Mouse (Mus musculus): Measurements from ENCODE around the gene Grm4.

Gene Grm4

DNA sequence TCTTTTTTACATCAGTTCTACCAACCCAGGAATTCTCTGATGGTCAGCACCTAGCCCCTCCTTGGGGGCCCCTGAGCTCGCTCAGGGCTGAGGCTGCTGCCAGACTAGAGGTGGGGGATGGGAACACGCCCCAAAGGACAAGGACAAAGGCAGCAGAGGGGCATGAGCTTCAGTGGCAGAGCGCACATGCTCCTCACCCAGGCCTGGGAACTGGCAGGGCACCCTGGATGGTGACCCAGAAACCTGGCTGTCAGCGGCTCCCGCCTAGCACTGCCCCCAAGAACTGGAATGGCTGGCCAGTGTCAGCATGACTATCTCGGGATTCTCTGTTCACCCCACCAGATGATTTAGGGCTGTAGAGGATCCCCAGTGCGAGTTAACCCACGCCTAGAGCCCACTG is 28.0 kb upstream of the Grm4 start:
- no peak for DNase-seq

DNA sequence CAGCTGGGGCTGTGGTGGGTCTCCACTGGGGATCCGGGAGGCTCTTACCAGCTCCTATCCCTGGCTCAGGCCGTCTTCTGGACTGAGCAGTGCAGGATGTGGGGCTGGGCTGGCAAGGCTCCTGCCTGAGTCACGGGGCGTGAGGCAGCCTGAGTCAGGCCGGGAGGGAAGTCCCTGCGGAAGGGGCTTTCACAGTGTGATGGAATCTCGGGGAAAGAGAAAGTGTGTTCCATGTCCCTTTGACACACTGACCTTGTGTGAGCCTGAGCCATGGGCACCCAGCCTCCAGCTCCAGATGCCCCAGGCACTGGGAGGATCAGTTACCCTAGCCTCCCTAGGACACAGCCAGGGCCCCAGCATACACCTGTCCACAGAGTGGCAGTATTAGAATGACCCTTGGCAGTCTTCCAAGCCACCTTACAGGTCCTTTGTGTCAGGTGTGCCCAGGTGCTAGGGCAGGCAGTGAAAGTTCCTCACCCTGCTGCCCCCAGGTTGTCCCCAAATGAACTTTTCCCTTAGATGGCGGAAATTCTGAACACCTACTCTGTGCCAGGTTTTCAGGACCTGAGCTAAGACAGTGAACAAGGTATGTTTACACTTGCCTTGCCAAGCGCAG is 26.2 kb upstream of the Grm4 start:
- DNase-seq = peak; percentile 22

DNA sequence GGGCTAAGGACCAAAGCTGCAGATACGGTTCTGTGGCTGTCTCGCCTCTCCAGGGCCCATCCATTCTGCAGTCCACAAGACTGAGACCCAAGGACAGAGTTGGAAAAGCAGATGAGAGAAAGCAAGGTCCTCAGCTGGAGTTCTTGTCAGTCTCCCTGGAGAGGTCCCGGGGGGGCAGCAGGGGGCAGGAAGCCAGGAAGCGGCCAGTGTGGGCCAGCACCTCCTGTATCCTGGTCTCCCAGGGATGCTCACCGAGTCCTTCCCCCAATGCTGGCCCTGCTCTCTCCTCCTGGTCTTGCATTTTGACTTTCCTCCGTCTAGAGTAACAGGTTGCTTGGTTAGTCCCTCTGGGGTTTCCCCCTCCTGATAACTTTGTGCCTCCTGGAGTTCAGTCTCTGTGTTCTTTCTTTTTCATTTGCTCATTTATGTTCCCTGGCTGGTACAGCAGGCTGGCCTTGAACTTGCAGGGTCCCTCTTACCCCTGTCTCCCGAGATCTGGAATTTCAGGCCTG is 25.4 kb upstream of the Grm4 start:
- DNase-seq = no peak

DNA sequence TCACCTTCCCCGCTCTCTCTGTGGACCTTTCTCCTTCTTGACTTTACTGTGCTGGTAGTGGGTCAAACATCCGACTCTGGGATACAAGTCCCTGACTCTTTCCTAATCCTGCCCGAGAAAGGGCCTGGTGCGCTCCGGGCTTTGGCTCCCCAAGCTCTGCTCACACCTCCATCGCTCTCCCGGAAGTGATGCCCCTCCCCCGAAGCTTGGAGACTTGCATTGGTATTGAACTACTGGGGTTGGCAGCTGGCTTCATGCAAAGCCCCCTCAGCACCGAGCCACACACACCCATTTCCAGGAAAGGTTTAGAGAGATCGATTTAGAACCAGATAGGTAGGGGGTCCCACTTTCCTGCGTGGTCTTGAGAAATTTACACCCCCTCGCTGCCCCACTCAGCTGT is 24.8 kb upstream of the Grm4 start:
- DNase-seq = no peak

DNA sequence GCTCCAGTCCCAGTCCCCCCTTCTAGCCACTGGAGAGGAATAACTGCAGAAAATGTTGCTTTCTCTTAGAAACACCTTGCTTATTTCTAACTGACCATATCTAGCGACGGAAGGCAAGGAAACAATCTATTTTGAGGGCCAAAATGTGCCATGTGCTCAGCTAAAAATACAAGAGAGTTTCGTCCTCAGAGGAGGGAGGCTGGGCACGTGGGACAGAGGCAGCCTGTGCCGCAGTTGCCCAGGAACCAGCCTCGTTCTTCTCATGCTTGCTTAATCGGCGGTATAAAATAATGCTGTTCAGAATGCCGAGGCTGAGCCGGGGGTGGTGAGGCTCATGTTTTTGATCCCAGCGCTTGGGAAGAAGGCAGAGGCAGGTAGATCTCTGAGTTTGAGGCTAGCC is 23.3 kb upstream of the Grm4 start:
- no peak for DNase-seq

DNA sequence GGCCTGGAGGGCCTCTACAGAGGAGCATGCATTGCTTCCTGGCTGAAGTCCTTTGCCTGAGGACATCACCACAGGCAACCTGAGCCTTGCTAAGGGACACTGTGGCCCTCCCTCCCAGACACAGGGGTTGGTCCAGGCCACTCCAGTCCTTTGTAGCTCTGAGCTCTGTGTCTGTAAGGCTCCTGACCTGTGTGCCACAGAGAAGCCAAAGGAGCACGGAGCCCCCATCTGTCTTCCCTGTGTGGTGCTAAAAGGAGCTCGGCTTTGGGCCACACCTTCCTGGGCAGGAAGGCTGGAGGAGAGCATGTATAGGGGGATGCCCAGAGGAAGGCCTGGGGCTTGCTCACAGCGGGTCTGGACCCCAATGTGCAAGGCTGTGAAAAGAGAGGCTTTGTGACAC is 20.8 kb upstream of the Grm4 start:
- no peak for DNase-seq

DNA sequence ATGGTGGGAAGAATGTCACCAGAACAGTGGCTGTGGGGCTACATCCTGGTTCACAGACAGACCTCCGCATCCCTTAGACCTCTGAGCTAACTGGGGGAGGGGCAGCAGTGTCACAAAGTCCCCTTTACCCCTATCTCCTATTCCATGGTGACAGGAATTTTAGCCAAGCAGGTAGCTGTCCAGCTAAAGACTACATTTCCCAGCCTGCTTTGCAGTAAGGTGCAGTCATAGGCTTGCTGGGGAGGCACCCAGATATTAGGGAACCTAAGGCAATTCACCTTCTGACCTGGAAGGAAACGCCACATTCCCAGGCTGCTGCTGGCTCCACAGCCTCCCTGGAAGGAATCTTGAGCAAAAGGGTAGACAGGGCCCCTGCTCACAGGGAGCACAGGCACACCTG is 20.1 kb upstream of the Grm4 start:
- DNase-seq = no peak

DNA sequence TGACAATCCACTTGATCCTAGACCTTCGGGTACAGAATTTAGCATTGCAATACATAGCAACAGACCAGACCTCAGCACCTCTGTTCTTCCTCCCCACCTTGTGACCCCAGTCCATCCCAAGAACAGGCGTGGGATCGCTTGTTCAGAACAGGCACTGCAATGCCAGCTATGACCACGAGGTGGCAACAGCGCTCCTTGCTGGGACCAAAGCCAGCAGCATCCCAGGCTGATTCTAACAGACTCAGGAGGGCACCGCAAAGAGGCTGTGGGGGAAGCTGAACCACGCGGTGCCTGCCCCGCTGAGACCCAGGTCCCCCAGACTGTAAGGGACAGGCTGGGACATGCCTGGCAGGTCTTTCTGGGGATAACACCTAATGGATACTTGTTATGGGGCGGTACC is 13.5 kb upstream of the Grm4 start:
- DNase-seq = peak; percentile 90

DNA sequence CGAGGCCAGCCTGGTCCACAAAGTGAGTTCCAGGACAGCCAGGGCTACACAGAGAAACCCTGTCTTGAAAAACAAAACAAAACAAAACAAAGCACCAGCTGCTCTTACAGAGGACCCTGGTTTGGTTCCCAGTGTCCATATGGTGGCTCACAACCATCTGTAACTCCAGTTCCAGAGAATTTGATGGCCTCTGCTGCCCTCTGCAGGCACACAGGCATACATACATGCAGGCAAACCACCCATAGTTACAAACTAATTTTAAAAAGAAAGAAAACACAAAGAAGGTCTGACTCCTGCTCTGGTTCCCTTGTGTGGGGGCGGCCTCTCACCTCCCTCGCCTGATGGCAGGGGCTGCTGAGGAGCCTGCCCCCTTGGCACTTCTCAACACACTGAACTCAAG is 12.2 kb upstream of the Grm4 start:
- no peak for DNase-seq

DNA sequence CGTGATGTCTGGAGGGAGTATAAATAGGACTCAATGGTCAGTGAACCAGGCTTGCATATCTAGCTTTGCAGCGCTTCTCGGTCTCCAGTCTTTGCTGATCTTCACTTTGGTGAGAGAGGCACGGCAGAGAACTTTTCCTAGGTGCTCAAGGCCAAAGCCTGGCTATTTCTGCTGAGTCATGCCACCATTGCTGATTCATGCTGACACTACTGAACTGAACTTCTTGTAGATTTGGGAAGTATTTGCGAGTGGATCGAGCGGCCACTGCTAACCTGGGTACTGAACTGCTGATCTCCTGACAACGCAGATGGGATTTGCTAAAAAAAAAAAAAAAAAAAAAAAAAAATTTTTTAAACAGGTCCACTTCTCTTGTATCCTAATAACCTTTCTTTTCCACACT is 10.9 kb upstream of the Grm4 start:
- no peak for DNase-seq

DNA sequence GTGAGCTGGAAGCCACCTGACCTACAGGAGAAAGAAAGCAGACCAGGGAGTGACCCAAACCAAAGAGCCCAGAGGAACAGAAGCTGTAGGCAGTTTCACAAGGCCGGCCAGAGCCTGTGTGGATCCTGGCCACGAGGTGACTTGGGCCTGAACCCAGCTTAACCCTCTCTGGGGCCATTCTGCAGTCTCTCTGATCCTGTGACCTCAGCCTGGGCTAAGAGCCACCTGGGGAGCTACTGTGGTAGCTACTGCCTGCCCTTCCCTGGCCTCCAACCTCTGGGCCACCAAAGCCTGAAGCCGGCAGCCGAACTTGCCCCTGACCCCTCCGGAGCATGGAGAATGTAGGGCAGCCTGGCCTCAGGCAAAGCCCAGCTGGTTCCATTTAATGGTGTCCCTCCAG is 7.6 kb upstream of the Grm4 start:
- no peak for DNase-seq

DNA sequence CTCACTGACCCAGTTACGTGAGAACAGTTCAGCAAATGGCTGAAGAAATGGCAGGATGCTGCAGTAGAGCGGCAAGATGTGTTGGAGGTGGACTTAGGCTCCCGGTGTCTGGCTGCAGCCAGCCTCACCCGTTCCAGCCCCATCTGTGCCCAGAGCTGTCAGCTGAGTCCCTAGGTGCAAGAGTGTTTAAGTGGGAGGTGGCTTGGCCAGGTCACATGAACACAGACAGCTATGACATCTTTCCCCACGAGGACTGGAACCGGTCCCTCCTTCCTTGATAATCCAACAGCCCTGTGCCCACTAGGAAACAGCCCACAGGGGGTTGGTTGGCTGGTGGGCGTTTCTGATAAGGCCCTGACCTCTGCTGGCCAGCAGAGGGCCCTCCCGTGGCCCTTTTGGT is 6.8 kb upstream of the Grm4 start:
- no peak for DNase-seq

DNA sequence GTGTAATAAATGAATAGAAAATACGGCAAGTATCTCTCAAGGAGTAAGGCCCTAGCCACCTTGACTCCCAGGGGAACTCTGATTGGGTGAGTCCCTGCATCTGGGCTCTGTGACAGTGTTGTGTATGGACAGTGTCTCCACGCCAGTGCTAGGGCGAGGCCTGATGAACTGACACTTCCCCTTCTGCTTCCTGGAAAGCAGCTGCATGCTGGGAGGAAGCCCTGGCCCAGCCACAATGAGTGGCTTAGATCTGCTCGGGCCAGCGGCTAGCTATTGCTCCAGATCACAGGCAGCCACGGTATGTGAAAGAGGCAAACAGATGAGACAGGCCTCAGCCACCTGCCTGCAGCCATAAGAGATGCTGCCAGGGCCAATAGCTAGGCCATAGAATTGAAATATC is 6.0 kb upstream of the Grm4 start:
- no peak for DNase-seq

DNA sequence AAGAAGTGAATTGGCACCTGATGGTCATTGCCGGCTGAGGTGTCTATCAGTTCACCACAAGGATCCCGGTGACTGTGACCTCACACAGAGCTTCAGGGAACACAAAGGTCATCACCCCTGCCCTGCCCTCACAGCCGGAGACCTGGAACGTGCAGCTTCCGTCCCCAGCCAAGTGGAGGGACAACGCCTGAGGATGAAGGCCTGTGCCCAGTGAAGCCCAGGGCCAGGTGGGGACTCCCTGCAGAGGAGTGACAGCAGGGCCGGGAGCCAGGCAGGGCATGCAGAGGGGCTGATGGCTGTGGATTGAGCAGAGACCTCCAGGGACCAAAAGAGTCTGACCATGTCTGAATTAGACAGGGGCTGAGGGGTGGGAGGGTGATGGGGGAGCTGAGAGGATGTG is 1.9 kb upstream of the Grm4 start:
- DNase-seq = no peak

DNA sequence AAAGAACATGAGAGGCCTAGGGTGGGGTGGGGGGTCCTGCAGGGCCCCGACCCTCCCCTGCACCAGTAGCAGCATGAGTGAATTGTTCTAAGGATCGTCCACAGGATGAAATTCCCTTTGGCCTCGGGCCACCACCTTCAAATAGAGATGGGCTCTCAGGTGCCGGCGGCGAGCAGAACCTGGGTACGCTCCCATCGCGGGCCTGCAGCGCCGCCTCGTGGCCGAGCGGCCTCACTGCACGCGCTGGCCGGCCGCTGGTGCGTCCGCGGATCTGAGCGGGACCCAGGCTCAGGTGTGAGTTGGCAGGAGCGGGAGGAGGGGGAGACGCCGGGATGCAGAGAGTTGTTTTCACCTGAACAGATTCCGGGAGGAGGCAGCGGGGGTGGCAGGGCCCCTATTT is 646 bp downstream of the Grm4 start:
- peak; percentile 76 for DNase-seq

DNA sequence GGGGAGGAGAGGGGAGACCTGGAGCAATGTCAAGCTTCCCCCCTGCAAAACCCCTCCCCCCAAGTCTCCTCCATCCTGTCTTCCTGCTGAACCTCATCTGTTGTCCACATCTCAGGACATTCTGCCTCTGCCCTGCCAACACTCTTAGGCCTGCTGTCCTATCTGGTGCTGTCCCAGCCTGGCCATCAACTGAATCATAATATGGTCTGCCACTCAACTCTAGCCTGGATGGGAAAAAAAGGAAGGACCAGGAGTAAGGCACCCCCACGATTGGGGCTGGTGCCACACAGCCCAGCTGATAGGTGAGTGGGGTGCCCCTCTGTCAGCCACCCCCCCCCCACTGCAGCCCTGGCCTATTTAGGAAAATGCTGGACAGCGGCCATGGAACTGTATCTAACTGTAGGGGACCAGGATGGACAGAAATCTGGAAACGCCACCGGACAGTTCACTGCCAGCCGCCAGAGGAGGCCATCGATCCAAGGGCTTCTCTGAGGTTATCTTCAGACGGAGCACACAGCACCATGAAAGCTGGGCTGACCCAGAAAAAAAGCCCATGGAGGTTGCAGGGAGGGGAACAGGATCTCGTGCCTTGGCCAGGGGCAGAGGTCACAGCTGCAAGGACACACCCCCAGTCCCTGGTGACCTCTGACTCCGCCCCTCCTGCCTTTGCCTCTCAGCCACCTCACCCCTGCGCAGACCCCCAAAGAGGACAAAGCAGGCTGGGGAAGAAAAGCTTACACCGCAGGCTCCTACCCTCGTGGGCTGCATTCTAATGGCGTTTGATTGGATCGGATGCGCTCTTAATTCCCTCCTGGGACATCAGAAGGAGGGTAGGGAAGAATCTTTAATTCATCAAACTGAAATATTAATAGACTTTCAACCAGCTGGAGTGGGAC is 2.3 kb downstream of the Grm4 start:
- no peak for DNase-seq

DNA sequence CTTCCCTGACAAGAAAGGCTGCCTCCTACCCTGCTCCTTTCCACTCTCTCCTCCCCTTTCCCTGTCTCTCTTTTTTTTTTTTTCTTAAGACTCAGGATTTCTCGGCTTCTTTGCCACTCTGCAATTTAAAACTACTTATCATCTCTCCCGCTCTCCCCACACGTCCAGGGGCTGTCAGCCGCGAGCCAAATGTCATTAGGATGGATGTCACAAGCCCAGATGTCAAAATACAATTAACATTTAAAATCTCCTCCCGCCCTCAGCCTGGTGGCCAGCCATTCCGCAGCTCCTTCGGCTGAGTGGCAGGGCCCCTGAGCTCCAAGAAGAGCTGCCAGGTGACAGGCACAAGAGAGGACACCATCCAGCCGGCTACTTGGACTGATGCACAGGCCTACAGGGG is 2.9 kb downstream of the Grm4 start:
- DNase-seq = no peak

DNA sequence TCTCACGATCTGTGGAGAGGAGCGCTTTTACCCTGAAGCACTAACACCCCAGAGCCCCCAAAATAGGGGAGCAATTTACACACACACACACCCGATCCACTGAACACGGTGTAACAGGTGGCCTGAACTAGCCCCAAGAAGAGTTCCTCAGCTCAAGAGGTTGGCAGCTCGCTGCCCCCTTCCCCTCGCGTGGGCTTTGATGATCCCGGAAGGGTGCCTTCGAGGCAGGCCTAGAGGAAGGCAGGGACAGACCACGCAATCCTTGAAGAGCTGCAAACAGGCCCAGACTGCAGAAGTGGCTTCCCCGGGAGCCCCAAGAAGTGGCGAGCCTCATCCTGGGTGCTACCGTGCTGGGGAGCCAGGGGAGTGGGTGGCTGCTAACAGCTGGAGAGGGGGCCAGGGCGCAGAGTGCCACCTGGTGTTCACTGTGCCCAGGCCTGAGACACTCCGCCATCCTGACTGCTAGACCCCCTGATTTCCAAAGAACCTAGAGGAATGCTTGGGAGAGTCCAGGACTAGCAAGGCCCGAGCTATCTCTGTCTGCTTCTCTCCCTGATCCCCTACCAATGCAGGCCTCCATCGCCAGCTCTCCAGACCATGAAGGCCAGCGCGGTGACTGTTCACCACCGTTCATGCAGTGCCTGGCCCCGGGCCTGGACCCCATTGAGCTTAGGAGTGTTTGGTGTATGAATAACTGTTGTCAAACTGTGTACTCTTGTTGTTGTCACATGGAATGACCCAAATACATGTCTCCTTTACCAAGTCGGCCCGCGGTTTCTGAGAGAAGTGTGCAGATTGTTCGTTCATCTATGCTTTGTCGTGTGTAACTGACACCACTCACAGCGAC is 7.1 kb downstream of the Grm4 start:
- DNase-seq = no peak

DNA sequence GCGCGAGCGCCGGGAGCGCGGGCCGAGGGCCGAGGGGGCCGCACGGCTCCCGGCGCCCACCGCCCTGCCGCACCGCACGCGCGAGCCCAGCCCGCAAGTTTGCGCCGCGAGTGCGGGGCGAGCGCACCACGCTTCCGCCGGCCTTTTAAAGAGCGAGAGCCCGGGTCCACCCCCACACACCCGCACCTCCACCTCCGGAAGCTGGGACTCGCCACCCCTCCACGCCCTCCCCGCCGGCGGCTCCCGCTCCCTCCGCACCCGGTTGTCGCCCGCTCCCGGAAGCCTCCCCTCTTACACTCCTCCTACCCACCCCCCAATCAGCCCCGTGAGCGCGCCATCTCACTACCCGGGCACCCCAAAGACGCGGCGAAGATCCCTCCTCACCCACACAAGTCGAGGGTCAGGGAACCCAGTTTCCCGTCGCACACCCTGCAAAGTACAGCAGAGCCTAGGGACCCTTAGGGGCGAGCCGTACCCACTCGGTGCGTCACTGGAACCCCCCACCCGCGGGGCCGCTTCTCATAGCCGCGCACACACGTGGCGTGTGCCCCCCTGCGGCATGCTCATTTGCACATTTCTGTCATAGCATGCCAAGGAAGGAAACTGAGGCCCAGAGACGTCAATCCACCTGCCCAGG is 7.8 kb downstream of the Grm4 start:
- DNase-seq = peak; percentile 78

DNA sequence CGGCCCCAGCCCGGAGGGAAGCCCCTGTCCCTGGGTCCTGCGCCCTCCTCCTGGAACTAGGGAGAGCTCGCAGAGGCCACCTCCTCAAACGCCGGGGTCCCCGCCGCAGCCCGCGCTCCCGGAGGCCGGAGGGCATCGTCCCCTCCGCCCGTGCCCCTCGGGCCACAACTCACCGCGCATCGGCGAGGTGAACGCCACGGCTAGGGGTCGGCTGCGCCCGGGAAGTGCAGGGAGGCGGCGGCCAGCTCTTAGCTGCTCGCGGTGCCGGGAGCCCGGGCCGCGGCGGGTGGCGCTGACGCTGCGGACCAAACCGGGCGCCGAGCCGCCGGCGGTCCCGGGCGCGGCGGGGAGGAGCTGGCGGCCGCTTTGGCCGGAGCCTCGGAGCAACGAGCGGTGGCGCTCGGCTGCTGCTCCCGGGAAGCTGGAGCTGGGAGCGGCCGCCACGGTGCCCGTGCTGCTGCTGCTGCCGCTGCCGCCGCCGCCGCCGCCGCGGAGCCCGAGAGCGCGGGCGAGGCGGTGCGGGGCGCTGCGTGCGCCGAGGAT is 8.5 kb downstream of the Grm4 start:
- DNase-seq = no peak

DNA sequence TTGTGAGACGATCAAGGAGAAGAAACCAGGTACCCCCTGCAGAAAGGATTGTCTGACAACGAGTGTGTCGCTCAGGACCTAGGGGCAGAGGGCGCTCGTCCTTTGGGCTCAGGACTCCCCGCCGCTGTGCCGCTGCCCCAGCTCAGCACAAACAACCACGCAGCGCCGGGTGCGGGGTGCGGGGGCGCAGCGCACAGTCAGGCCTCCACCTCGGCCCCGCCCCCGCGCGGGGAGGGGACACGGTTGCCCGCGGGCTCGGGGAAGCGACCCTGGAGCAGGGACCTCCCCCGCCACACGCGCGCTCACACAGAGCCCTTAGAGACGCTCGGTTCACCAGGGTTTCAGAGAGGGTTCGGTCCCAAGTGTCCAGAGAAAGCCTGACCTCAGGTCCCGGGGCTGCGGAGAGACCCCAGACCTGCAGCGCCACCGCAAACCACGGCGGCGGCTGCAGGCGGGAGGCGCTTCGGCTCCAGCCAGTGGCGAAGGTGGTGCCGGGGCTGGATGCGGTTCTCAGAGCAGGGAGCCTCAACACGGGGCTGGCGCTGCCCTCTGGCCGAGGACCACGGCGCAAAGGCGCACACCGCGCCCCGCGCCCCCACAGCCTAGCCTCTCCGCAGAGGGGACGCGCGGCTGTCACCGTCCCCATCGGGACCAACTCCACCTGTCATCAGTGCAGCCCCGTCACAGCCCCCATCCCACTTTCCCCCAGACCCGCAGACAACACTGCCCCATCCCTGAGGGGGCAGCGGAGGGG is 9.2 kb downstream of the Grm4 start:
- peak; percentile 82 for DNase-seq

DNA sequence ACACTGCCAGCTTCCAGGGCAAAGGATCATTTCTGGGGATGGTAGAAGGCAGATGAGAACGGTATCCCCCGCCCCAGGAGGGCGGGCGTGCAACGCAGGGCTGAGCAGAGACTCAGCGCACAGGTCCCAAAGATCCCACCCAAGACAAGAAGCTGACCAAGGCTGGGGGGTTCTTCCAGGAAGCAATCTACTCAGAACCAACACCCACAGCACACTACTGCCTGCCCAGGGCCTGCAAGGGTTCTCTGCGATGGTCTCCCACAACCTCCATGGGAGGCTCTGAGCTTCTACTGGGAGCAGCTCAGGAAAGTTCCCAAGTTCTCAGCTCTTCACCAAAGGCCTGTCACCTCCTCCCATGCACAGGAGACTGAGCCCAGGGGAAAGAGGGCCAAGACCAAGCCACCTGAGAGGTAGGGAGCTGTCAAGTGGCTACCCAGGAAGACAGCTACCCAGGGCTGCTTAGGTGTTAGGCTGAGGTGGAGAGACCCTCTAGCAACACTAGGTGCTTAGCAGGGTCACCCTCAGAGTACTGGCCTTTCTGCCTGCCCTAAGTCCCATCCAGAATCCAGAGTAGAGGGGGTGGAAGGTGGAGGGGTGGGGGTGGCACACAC is 10.0 kb downstream of the Grm4 start:
- no peak for DNase-seq
